Mouse (Mus musculus): ENCODE results near the gene Ap3d1.

Ap3d1 gene

DNA sequence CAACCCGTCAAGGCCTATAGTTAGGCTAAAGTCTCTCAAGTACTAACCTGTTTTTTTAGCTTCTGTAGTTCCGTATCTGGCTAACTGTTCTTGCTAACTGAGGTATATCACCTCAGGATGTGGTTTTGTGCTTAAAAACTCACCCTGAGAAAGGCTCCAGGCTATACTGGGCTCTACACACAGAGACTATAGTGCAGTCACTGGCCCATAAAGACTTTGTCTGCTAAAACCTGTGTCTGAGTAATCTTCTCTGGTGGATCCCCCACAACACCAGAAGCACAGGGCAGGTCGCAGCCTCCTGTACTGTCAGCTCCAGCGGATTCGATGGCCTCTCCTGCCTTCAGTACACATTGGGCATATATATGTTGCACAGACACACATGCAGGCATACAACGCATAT lies 60.1 kb downstream of the Ap3d1 start:
- no peak for DNase-seq (ENCODE audit: low spot score)

- DNase-seq (ENCODE audit: low spot score) = no peak
Observed at GRCm38 (mm10) chr10:80680260-80680696, 61.8 kb downstream of the Ap3d1 start.

DNA sequence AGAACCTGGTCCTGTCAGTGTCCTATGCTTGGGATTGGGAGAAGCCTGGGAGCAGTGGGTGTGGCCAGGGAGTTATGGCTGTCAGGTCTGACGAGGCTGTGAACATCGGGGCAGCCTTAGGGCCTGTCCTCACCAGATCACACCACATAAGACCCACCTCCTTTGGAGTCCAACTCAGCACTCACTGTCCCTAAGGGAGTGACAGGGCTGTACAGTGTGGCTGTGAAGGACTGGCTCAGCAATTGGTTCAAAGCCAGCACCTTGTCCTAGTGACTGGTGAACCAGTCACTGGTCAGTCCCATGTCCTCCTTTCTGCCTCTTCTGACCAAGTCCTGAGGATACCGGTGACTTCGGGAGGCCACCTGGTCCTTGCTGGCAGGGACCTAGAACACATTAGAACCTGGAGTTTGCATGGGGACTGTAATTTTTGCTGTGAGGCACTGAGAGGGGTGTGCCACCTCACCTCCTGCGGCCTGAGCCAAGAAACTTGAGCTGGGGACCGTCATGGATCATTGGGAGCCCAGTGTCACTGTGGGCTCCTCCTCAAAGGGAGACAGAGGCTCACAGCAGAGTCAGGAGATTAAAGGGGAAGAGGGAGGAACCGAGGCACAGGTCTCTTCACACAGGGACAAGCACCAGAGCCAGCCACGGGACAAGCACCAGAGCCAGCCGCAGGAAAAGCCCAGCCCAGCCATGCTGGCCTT lies 62.4 kb downstream of the Ap3d1 start:
- no peak for DNase-seq (ENCODE audit: low spot score)

GRCm38 (mm10) chr10:80678601-80679377 lies 63.3 kb downstream of the Ap3d1 start:
- no peak for DNase-seq (ENCODE audit: low spot score)

GRCm38 (mm10) chr10:80677942-80678436 lies 64.1 kb downstream of the Ap3d1 start, which contains the start of gene Mknk2:
Mknk2 (minus strand) TSS chr10:80678112.
- peak; percentile 90 for DNase-seq (ENCODE audit: low spot score)

DNA sequence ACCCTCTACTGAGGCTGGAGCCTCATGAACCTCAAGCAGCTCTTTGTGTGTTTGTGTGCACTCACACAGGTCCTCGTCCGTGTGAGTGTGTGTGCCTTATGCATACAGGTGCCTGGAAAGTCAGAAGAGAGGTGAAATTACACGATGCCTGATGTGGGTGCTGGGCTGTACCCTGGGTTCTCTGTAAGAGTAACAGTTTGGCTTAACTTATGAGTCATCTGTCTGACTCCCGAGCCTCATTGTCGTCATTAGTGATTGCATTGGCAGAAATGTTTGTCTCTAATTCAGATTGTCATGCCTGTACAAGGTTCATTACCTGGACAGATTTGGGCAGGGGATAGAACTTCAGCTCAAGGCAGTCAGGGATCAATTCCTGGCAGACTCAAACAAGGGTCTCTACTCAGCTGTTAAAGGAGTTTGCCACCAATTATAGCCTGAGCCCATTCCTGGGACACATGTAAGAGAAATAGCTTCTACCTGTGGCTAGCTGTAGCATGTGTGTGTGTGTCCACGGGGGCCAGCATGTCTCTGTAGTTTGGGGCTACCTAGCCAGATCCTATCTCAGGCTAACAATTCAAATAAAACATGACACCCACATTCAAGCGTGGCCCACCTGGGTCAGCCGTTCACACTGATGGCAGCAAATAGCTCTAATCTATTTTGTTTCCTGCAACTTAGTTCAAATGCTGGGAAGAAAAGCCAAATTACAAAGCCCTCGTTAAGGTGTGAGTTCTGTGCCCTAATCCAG lies 64.8 kb downstream of the Ap3d1 start:
- DNase-seq (ENCODE audit: low spot score) = no peak

DNA sequence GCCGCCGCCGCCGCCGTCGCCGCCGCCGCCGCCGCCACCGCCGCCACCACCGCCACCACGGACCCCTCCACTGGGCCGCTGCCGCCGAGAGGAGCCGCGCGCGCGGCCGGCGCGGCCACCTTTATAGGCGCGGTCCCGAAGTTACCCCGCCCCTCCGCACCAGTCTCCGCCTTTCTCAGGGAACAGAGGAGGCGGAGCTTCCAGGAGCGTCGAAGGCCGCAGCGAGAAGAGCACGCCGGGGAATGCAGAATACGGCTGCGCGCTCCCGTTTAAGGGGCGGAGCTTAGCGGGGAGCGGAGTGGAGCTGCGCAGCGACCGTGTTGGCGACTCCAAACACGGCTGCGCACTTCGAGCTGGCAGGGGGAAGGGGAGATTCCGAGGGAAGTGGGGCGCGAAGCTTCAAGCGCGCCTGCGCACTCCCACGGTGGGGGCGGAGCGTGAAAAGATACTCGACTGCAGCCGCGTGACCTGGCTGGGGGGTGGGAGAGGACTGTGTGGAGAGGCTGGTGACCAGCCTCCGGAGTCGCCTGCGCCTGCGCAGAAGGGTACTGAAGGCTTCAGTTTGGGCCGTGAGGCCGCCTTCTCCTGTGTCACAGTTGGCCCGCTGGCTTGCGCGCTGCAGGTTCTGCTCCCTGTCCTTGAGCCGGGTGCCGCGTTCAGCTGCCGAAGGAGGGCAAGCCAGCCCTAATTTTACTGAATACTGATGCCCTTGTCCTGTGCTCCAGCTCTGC lies 65.7 kb downstream of the Ap3d1 start:
- DNase-seq (ENCODE audit: low spot score) = peak; percentile 100

DNA sequence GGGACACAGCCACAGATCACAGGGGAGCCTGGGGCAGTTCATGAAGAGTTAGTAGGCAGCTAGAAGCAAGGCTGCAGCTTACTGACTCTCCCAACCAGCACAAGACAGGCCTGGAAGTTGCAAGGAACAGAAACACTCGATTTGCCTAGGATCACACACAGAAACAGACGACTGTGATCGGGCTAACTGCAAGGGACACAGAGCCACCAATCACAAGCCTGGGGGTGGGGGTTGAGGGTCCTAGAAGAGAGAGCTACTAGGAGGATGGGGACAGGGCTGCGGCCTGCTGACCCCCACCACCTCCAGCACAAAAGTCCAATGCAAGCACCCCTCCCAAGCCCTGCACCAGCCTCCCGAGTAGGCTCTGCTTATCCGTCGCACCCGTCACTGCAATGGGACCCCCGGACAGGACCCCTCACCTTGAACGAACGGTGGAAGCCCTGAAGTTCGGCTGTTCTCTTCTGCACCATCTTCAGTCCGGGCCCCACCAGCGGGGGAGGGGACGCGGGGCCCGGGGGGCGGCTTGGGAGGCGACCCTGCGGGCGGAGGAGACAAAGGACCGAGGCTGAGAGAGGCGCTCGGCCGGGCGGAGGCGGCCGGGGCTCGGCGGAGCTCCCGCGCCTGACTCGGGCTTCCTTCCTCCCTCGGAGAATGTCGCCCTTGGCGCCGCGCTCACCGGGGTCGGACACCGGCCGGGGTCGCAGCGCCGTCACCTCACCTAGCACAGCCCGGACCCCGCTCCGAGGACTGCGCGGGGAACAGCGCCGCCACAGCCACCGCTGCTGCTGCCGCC lies 66.5 kb downstream of the Ap3d1 start:
- DNase-seq (ENCODE audit: low spot score) = no peak

- no peak for DNase-seq (ENCODE audit: low spot score)
Observed at GRCm38 (mm10) chr10:80674851-80675404, 67.1 kb downstream of the Ap3d1 start.

GRCm38 (mm10) chr10:80674161-80674711 lies 67.8 kb downstream of the Ap3d1 start:
- no peak for DNase-seq (ENCODE audit: low spot score)

GRCm38 (mm10) chr10:80673690-80674089 lies 68.4 kb downstream of the Ap3d1 start:
- DNase-seq (ENCODE audit: low spot score) = no peak

DNA sequence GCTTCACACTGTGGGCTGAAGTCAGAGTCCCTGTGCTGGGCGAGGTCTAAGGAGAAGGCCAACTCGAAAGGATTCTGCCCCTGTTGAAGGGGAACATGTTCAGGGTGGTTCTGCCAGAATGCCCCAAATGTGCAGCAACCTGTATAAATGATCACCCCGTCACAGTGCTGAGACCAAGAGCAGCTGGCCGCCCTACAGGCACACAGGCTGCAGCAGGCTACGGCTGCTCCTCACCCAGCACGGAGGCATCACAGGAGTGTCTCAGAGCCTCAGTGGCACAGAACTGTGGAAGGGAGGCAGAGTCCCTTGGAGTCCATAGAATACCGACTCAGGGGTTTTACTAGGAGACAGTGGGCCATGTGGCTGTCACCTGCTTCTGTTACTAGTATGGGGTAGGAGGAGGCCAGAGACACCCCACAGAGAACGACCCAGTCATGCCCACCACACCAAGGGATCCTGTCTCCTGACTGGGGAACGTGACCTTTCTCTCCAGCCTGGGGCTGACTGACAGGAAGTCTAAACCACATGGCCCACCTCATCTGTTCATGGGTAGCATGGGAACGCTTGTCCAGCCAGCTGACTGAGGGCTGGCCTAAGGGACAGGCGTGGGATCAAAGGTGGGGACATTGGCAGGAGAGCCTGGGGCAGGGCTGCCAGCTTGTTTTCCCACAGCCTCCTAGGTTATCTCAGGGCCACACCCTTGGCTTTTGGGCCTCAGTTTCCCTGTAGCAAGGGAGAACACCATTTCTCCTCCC lies 70.0 kb downstream of the Ap3d1 start:
- DNase-seq (ENCODE audit: low spot score) = no peak

DNA sequence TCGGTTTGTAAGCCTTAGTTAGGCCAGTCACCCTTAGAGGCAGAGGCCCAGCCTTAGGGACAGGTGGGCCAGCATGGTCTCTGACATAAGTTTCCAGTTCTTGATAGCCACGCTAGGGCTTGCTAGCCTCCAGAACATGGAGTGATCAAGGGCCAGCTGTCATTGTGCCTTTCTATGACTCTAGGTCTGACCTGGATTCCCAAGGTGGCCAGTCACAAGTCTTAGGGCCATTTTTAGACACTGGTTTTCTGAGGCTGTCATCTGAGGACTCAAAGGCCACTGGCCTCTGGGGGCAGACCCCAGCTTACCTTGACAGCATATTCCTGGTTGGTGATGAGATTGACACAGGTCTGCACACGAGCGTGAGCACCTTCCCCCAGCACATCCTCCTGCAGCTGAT lies 70.8 kb downstream of the Ap3d1 start:
- DNase-seq (ENCODE audit: low spot score) = no peak

DNA sequence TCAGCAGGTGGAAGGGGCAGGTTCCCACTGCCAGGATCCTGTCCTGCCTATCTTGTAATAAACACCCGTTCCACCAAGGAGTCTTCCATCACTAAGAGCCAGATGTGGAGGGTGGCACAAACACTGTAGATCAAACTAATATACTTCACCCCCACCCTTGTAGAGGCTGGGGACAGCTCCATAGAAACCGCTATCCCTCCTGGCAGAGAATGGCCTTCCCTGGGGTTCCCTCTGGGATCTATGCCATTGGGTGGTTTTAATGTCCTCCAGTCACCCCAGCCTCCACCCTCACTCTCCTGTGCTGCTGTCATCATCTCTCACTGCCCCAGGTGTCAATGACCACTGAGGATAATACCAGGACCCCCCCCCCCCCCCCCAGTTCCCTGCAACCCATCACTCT lies 71.5 kb downstream of the Ap3d1 start:
- DNase-seq (ENCODE audit: low spot score) = no peak

- no peak for DNase-seq (ENCODE audit: low spot score)
Observed at GRCm38 (mm10) chr10:80669737-80670485, 72.2 kb downstream of the Ap3d1 start.

DNA sequence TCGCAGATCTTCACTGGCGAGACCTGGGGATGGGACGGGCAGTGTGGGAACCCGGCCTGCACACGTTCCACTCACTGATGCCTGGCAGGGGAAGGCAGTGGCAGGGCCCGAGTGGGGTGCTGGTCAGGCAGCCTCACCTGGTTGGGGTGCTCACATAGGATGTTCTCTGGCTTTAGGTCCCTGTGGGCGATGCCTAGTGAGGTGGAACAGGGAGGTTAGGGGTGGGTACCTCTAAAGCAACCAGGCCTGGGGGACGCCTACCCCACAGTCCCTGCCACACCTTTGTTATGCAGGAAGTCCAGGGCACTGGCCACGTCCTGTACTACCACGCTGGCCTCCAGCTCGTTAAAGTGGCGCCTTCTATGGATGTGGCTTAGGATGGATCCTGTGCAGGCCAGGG lies 73.0 kb downstream of the Ap3d1 start:
- DNase-seq (ENCODE audit: low spot score) = no peak

- no peak for DNase-seq (ENCODE audit: low spot score)
Observed at GRCm38 (mm10) chr10:80668614-80669013, 73.5 kb downstream of the Ap3d1 start.

GRCm38 (mm10) chr10:80666837-80667412 lies 75.1 kb downstream of the Ap3d1 start:
- no peak for DNase-seq (ENCODE audit: low spot score)

Data from testis, postnatal 10 days (tissue).